Mouse (Mus musculus) myocyte (in vitro differentiated cells): ENCODE measurements around the gene Mfsd4b3. TPM values are rescaled to one million over a fixed set of nuclear protein-coding genes. Genes with fewer than 3 reads are reported as not detected.
A peak's percentile ranks its signal among the peaks of the same experiment; 100 is the strongest.
"Not testable (repeated sequence)": the region's sequence is repeated elsewhere in the genome, so short reads cannot be mapped to it uniquely, and the experiment has no call there.

Experiments used
- H3K27me3 ChIP-seq: one replicate; pipeline ENCODE4 v1.6.1; 2011; ENCODE audit not compliant: control insufficient read depth, insufficient read depth, insufficient read length
- H3K36me3 ChIP-seq: one replicate; pipeline ENCODE4 v1.6.1; 2011; ENCODE audit not compliant: control insufficient read depth, insufficient read depth
- H3K4me2 ChIP-seq: one replicate; pipeline ENCODE4 v1.6.1; 2011; ENCODE audit warnings: low read depth, control low read depth
- H3K4me3 ChIP-seq: one replicate; pipeline ENCODE4 v1.5.1; 2011; ENCODE audit warnings: mild to moderate bottlenecking, control low read depth, moderate library complexity
- H3K79me2 ChIP-seq: one replicate; pipeline ENCODE4 v1.6.1; 2011; ENCODE audit not compliant: control insufficient read depth, insufficient read depth
- H3ac ChIP-seq: one replicate; pipeline ENCODE4 v1.6.1; 2011; ENCODE audit not compliant: control insufficient read depth, insufficient read length
- CEBPB ChIP-seq: IDR thresholded peaks from 2 replicates; pipeline ENCODE4 v1.6.1; 2011; ENCODE audit warnings: mild to moderate bottlenecking, moderate library complexity; ENCODE audit not compliant: poor library complexity, insufficient read depth, severe bottlenecking
- E2F4 ChIP-seq: IDR thresholded peaks from one replicate; pipeline ENCODE4 v1.6.1; 2011; ENCODE audit warnings: mild to moderate bottlenecking, control low read depth, moderate library complexity; ENCODE audit not compliant: insufficient read depth
- MAX ChIP-seq: IDR thresholded peaks from one replicate; pipeline ENCODE4 v1.6.1; 2011; ENCODE audit warnings: low read depth, mild to moderate bottlenecking, control low read depth
- MYOD1 ChIP-seq, 3 experiments: IDR thresholded peaks; one replicate each; pipeline ENCODE4 v1.6.1; 2011; ENCODE audit warnings: control low read depth in 2 of 3, low read depth in 2 of 3, mild to moderate bottlenecking in 2 of 3, moderate library complexity in 1 of 3; ENCODE audit not compliant: insufficient read length in 2 of 3, control insufficient read depth in 1 of 3
- MYOG ChIP-seq, 3 experiments: IDR thresholded peaks; one replicate each; pipeline ENCODE4 v1.6.1; 2011; ENCODE audit warnings: control low read depth in 2 of 3, low read depth in 2 of 3, mild to moderate bottlenecking in 2 of 3; ENCODE audit not compliant: insufficient read length in 2 of 3, control insufficient read depth in 1 of 3, insufficient read depth in 1 of 3
- POLR2A ChIP-seq: IDR thresholded peaks from one replicate; pipeline ENCODE4 v1.6.1; 2011; ENCODE audit warnings: low read depth, mild to moderate bottlenecking, control low read depth, moderate library complexity; ENCODE audit not compliant: insufficient read length
- POLR2AphosphoS2 ChIP-seq: IDR thresholded peaks from one replicate; pipeline ENCODE4 v1.6.1; 2011; ENCODE audit warnings: low read depth, control low read depth; ENCODE audit not compliant: insufficient read length
- REST ChIP-seq: IDR thresholded peaks from one replicate; pipeline ENCODE4 v1.6.1; 2011; ENCODE audit warnings: mild to moderate bottlenecking, control low read depth, moderate library complexity; ENCODE audit not compliant: insufficient read depth, insufficient read length
- SRF ChIP-seq: IDR thresholded peaks from one replicate; pipeline ENCODE4 v1.6.1; 2011; ENCODE audit warnings: low read depth; ENCODE audit not compliant: control insufficient read depth, insufficient read length
- TCF12 ChIP-seq: IDR thresholded peaks from one replicate; pipeline ENCODE4 v1.6.1; 2011; ENCODE audit warnings: mild to moderate bottlenecking, control low read depth; ENCODE audit not compliant: poor library complexity, insufficient read depth, severe bottlenecking
- TCF3 ChIP-seq: IDR thresholded peaks from one replicate; pipeline ENCODE4 v1.6.1; 2011; ENCODE audit warnings: low read depth, control low read depth; ENCODE audit not compliant: insufficient read length
- USF1 ChIP-seq: IDR thresholded peaks from one replicate; pipeline ENCODE4 v1.6.1; 2011; ENCODE audit warnings: low read depth, mild to moderate bottlenecking, control low read depth, moderate library complexity
- polyA plus RNA-seq: library from polyadenylated mRNA; unstranded; fragments of >200 nt; fragmentation: generic; extraction: Trizol; gene quantifications from one replicate; pipeline ENCODE4 v1.2.1, GENCODE M21; 2012; ENCODE audit warnings: missing spikeins

Mfsd4b3 gene
- polyA plus RNA-seq, 1 experiment: 0.64 TPM

DNA sequence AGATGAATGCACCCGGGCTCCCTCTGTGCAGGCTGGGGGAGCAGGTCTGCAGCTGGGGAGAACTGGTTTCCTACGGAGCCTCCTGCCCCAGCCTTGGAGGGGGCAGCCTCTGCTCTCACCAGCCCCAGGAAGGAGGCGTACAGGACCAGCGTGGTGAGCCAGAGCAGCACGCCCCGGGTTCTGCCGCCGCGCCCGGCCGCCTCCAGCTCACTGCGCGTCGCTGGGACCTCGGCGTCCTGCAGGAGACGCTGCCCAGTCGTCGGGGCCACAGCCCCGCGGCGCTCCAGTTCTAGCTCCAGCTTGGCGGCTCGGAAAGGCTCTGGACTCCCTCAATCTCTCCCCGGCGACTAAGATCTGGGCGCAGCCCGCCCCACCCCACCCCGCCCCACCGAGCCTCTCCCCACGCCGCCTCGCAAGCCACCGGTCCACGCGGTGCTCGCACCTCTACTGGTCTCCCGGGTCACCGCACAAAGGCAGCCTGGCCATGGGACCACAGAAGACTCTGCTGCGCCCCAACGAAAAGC lies 33.3 kb downstream of the Mfsd4b3 start, which contains the start of gene Mfsd4b2:
Gene Mfsd4b2 (minus strand): TSS at position 308 of the 524 bp plus-strand sequence.
- TF ChIP-seq TCF12 (no peak), USF1 (no peak), CEBPB (no peak), E2F4 (no peak), MAX (no peak), MYOG (IDR thresholded peaks at IDR 0.05; ENCODE audit: control insufficient read depth in 1 of 3, insufficient read depth in 1 of 3, insufficient read length in 2 of 3, low read depth in 2 of 3) (no peak), MYOD1 (IDR thresholded peaks at IDR 0.05; ENCODE audit: control insufficient read depth in 1 of 3, insufficient read length in 2 of 3, low read depth in 2 of 3) (no peak), TCF3 (no peak), SRF (no peak), POLR2A (no peak), POLR2AphosphoS2 (no peak), REST (no peak)
- no peaks in the 10 kb centered on the region for H3K36me3 ChIP-seq
- H3K4me2 ChIP-seq: no peak within 1 kb of the TSS
- H3ac ChIP-seq: no peak within 1 kb of the TSS
- no peaks in the 10 kb centered on the region for H3K79me2 ChIP-seq
- H3K4me3 ChIP-seq: no peak within 1 kb of the TSS
- H3K27me3 ChIP-seq: peaks cover 11% of the 10 kb centered on the region

DNA sequence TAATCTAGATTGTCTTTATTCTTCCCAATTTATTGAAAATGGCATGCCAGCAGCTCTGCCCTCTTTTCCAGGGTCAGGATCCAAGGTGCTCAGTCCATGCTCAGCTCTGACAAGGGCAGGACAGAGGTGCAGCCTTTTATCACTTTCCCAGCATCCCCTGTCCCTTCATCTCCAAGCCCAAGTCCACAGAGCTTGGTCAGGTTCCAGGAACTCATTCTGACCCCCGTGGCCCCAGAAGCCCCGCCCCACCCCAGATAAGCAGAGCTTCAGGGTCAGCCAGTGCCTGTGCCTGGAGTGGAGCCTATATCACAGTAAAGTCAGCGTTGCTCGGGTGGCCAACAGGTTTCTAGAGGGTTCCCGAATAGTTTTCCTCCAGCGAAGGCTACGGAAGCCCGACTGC lies 35.4 kb downstream of the Mfsd4b3 start:
- H3K36me3 ChIP-seq, H3K79me2 ChIP-seq, H3K4me2 ChIP-seq, H3ac ChIP-seq, H3K4me3 ChIP-seq: not testable (repeated sequence)
- H3K27me3 ChIP-seq: peaks cover 16% of the 10 kb centered on the region

DNA sequence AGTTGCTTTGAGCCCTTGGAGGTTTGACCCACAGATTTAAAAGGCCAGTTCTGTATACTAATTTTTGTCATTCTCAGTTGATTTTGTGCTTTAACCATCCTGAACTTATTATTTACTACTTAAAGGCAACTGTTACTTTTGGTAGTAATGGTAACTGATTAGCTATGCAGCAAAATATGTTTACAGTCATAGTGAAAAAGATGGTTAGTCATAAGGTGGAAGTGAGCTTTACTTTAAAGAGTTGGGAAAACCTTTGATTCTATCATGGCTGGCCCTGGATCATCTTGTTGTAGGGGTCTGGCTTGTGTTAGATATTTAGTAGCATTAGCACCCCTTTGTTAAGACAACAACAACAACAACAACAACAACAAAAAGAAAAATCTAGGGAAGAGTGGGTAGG lies 47.3 kb downstream of the Mfsd4b3 start:
- H3ac ChIP-seq: no peak overlapping the region
- H3K27me3 ChIP-seq: no peaks in the 10 kb centered on the region
- H3K4me2 ChIP-seq: no peak overlapping the region
- H3K79me2 ChIP-seq: no peaks in the 10 kb centered on the region
- no peak overlapping the region for H3K4me3 ChIP-seq
- no peak for TF ChIP-seq TCF12
- TF ChIP-seq MYOG (IDR thresholded peaks at IDR 0.05; ENCODE audit: control insufficient read depth in 1 of 3, insufficient read depth in 1 of 3, insufficient read length in 2 of 3, low read depth in 2 of 3): no peak
- H3K36me3 ChIP-seq: no peaks in the 10 kb centered on the region

DNA sequence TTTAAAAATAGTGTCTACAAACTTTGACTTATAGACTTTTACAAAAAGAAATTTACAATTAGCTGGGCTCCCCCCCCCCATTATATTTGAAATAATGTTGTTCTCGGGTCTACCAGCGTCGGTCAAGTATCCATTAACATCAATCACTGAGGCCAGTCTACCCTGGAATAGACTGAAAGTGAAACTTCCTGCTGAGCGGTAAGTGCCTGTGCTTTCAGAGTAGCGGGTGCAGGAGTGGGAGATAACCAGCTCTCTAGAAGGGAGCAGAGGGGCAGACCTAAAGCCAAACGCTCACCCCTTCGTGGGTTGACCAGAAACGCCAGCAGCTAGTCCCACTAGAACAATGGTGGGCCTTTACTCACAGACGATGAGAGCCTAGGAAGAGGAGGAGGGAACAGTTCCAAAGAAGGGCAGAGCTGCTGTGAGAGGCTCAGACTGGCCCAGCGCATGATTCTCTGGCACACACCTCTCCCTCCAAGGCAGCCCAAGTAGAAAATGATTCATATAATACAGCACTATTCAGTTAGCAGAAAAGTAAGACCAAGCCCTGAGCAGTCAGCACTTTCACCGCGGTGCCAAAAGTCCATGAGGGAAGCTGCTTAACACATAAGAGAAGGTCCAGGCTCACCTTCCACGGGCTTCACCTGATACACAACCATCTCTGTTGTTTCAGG lies 51.0 kb downstream of the Mfsd4b3 start:
- H3K36me3 ChIP-seq: no peaks in the 10 kb centered on the region
- H3K4me2 ChIP-seq: peak overlapping the region; percentile 46
- no peaks in the 10 kb centered on the region for H3K27me3 ChIP-seq
- no peak overlapping the region for H3K4me3 ChIP-seq
- no peak for TF ChIP-seq CEBPB
- TF ChIP-seq MYOD1 (IDR thresholded peaks at IDR 0.05; ENCODE audit: control insufficient read depth in 1 of 3, insufficient read length in 2 of 3, low read depth in 2 of 3): no peak
- TF ChIP-seq REST: no peak
- TF ChIP-seq TCF12: no peak
- no peak for TF ChIP-seq SRF
- no peak for TF ChIP-seq E2F4
- no peak for TF ChIP-seq MYOG (IDR thresholded peaks at IDR 0.05; ENCODE audit: control insufficient read depth in 1 of 3, insufficient read depth in 1 of 3, insufficient read length in 2 of 3, low read depth in 2 of 3)
- no peak for TF ChIP-seq TCF3
- TF ChIP-seq POLR2A: no peak
- no peak for TF ChIP-seq USF1
- TF ChIP-seq POLR2AphosphoS2: no peak
- TF ChIP-seq MAX: no peak
- no peaks in the 10 kb centered on the region for H3K79me2 ChIP-seq
- no peak overlapping the region for H3ac ChIP-seq

DNA sequence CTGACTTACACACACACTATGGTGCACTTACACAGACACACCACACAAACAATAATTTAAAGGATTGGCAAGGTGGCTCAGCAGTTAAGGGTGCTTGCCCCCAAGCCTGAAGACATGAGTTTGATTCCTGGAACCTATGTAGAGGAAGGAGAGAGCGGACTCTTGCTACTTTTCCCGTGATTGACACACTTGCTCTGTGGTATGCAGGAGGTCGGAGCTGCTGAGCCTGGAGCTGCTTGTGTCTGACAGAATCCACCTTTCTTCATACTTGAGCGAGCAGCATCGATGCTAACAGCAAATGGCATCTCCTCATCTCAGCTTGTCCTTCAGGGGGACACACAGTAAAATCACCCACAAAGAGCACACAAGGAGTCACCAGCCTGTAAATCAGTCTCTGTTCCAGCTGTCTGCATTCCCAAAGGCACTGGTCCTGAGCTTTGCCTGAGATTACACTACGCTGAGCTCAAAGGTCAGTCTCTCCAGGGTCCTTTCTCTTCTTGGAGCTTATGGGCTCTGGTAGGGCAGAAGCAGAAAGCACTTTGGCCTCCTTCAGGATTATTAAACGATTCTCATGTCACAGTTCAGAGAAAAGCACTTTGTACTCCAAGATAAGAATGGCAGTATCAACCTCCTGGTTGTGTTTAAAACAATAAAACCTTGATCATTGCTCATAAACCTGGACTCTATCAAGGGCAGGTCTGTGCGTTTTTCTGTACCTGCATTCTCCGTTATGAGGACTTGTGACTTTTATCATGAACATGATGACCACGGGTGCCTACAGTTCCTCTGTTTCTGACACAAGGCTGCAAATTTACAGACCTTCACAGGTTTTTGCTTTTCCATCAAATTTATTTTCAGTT lies 52.9 kb downstream of the Mfsd4b3 start:
- no peak overlapping the region for H3K4me2 ChIP-seq
- TF ChIP-seq MYOG (IDR thresholded peaks at IDR 0.05; ENCODE audit: control insufficient read depth in 1 of 3, insufficient read depth in 1 of 3, insufficient read length in 2 of 3, low read depth in 2 of 3) (no peak), MAX (no peak), POLR2AphosphoS2 (no peak), TCF12 (no peak), CEBPB (no peak), E2F4 (no peak), TCF3 (no peak), SRF (no peak), MYOD1 (IDR thresholded peaks at IDR 0.05; ENCODE audit: control insufficient read depth in 1 of 3, insufficient read length in 2 of 3, low read depth in 2 of 3) (no peak), USF1 (no peak), REST (no peak), POLR2A (no peak)
- H3K27me3 ChIP-seq: no peaks in the 10 kb centered on the region
- H3ac ChIP-seq: no peak overlapping the region
- H3K79me2 ChIP-seq: no peaks in the 10 kb centered on the region
- no peak overlapping the region for H3K4me3 ChIP-seq
- H3K36me3 ChIP-seq: no peaks in the 10 kb centered on the region
